Mouse (Mus musculus): ENCODE results near the gene Plxnb1.
A peak's percentile ranks its signal among the peaks of the same experiment; 100 is the strongest.

Plxnb1 gene

DNA sequence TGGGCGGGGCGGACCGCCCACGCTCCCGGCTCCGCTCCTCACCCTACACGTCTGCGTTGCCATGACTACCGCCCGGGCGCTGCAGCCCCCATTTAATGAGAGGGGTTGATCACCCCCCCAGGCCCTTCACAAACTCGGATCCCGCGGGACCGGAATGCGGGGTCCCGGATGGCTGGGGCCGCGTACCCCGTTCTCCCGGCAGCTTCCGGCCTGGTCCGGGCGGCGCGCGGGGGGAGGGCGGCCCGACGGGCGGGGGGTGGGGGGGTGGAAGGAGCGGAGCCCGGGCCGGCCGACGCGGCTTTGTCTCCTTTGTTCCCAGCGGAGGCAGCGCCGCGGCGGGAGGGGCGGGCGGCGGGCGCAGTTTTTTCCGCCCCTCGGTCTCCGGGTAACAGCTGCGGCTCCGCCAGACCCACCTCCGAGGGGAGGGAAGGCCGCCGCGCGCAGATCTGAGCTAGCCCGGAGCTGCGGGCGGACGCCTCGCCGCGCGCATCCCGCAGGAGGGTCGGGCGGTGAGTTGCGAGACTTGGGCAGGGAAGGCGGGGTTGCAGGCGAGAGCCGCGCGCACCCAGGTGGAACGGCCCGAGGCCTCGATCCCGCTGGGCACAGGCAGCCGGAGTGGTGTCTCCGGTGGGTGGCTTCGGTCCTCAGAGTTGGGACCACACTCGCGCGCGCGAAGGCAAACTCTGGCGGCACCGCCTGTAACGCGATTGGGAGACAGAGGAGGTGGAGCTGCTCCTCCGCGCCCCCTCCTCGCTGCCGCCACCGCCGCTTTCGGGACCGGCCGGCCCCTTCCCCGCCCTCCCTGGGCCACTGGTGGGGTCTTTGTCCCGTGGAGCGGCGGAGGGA, at the start of gene Plxnb1:
Gene Plxnb1 (plus strand): TSS at position 253 of the 846 bp plus-strand sequence.
- peak in 1 of 2 experiments; percentile 18 for DNase-seq (ENCODE audit: low spot score in 2 of 2)

DNA sequence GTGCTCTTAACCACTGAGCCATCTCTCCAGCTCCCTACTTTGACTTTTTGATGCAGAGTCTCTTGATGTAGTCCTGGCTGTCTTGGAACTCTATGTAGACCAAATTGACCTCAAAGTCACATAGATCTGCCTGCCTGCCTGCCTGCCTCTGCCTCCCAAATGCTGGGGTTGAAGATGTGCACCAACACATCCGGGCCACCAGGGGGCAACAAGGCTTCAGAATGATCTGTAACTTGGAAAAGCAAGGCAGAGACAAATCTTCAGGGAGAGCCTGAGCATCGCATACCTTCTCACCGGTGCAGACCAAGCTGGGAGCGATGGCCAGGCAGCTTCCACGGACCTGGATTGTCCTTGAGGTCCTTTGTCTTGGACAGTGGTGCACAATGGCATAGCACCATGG, 48.9 kb upstream of the Plxnb1 start:
- DNase-seq (ENCODE audit: low spot score in 2 of 2) = peak; percentile 50 to 68

DNA sequence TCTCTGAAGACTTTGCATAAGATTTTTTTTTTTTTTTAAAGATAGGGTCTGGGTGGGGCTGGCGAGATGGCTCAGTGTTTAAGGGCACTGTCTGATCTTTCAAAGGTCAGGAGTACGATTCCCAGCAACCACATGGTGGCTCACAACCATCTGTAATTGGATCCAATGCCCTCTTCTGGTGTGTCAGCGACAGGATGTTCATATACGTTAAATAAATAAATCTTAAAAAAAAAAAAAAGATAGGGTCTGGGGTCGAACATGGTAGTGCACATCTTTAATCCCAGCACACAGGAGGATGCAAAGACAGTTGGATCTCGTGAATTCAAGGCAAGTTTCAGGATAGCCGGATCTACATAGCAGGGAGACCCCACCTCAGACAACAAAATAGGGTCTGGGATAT, 45.9 kb upstream of the Plxnb1 start:
- DNase-seq (ENCODE audit: low spot score in 2 of 2) = no peak

DNA sequence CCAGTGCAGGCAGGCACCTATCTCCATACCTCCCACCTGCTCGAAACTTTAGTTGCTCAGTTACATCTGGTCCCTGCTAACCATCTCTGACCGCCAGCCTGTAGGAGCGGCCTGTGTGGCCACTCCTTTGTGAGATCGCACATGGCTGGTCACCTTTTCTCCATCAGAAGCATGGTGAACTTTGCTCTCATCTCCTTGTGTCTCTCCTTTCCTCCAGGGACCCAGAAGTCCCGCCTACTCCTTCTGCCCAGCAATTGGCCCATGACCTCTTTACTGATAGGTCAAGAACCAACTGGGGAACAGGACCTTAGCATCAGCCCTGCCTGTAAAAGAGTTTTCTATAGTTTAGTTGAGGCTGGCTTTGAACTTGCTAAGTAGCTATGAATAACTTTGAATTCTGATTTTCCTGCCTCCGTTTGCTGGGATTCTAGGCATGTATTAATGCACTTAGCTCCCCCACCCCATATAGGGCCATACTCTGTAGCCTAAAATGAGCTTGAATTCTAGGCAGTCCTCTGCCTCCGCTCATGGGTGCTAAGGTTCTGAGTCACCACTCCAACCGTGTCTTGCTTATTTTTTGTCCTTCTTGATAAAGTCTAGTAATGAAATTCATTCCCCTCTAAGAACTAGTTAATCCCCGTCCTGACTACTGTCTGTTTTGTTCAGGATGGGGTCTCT, 45.1 kb upstream of the Plxnb1 start:
- no peak for DNase-seq (ENCODE audit: low spot score in 2 of 2)

- DNase-seq (ENCODE audit: low spot score in 2 of 2) = peak in 1 of 2 experiments; percentile 6
These were observed 44.6 kb upstream of the Plxnb1 start for GRCm38 (mm10) chr9:109050674-109050997.

- DNase-seq (ENCODE audit: low spot score in 2 of 2) = peak in 1 of 2 experiments; percentile 32
These were observed 44.1 kb upstream of the Plxnb1 start for GRCm38 (mm10) chr9:109051011-109051501.

- DNase-seq (ENCODE audit: low spot score in 2 of 2) = peak; percentile 10 to 25
These were observed 43.3 kb upstream of the Plxnb1 start for GRCm38 (mm10) chr9:109051651-109052489.

GRCm38 (mm10) chr9:109052490-109053260, 42.5 kb upstream of the Plxnb1 start:
- DNase-seq (ENCODE audit: low spot score in 2 of 2) = peak in 1 of 2 experiments; percentile 8

- no peak for DNase-seq (ENCODE audit: low spot score in 2 of 2)
These were observed 41.8 kb upstream of the Plxnb1 start for GRCm38 (mm10) chr9:109053366-109053765.

- no peak for DNase-seq (ENCODE audit: low spot score in 2 of 2)
These were observed 41.3 kb upstream of the Plxnb1 start for GRCm38 (mm10) chr9:109053851-109054250.

GRCm38 (mm10) chr9:109054712-109055111, 40.5 kb upstream of the Plxnb1 start:
- peak in 1 of 2 experiments; percentile 33 for DNase-seq (ENCODE audit: low spot score in 2 of 2)

GRCm38 (mm10) chr9:109055271-109056030, 39.7 kb upstream of the Plxnb1 start:
- DNase-seq (ENCODE audit: low spot score in 2 of 2) = no peak

DNA sequence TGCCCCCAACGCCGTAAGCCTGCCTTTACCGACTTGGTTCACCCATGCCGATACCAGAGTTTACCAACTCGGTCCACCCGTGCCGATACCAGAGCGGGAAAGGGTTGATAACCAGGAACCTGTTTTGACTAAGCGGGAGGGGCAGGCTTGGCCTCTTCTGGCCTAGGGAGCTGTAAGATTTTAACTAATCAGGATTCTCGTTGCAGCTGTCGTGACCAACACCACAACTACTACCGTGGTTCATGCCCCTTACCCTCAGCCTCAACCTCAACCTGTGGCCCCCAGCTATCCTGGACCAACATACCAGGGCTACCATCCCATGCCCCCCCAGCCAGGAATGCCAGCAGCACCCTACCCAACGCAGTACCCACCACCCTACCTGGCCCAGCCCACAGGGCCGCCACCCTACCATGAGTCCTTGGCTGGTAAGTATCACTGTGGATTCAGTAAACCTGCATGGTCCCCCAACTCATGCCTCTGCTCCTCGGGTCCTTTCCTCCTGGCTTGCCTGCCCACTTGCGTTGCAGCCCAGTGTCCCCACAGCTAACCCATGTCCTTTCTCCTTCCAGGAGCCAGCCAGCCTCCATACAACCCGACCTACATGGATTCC, 39.0 kb upstream of the Plxnb1 start:
- no peak for DNase-seq (ENCODE audit: low spot score in 2 of 2)

DNA sequence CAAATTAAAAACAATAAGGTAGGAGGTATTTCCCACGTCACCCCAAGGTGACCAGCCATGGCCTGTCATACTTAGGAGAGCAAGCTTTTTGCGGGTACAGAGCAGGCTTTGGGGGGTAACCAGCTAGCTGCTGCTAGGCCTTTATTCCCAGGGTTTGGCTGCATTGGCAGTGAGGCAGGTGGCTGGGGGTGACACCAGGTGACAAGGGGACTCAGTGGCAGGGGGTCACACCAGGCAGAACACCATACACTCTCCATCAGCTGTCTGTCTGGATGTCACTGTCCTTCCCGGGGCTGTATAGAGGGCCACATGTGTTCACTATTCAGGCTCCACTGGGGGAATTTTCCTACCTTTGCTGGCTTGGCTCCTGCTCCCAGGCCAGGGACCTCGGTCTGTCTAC, 38.3 kb upstream of the Plxnb1 start:
- DNase-seq (ENCODE audit: low spot score in 2 of 2) = no peak

- no peak for DNase-seq (ENCODE audit: low spot score in 2 of 2)
These were observed 37.6 kb upstream of the Plxnb1 start for GRCm38 (mm10) chr9:109057543-109057942.

DNA sequence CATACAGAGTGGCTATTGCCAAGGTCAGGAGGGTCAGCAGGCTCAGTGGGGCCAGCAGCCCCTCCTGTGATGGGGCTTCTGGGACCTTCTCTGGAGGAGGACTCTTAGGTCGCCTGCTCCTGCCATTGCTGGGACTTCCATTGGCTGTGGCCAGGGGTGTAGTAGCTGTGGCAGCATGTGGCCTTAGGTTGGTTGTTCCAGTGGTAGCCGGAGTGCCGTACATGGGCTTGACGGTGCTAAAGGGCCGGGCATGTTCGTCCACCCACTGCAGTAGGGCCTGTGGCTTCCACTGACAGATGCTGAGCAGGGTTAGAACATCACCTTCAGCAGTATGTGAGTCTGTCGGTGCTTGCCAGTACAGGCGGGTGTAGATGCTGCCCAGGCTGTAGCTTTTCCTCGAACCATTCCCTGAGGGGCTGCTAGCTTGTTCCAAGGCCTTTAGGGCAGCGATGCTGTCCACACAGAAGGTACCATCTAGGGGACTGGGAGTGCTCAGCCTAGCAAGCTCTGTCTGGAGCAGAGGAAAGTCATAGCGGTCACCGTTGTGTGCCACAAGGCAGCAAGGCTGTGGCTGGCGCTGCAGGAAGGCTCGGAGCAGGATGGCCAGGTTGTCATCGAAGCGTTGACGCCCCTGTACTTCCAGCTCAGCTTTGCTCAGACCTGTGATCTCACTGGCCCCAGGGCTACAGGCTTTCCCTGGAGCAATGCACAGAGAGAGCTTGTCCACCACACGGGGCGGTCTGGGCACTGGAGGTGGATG, 37.0 kb upstream of the Plxnb1 start:
- DNase-seq (ENCODE audit: low spot score in 2 of 2) = no peak

DNA sequence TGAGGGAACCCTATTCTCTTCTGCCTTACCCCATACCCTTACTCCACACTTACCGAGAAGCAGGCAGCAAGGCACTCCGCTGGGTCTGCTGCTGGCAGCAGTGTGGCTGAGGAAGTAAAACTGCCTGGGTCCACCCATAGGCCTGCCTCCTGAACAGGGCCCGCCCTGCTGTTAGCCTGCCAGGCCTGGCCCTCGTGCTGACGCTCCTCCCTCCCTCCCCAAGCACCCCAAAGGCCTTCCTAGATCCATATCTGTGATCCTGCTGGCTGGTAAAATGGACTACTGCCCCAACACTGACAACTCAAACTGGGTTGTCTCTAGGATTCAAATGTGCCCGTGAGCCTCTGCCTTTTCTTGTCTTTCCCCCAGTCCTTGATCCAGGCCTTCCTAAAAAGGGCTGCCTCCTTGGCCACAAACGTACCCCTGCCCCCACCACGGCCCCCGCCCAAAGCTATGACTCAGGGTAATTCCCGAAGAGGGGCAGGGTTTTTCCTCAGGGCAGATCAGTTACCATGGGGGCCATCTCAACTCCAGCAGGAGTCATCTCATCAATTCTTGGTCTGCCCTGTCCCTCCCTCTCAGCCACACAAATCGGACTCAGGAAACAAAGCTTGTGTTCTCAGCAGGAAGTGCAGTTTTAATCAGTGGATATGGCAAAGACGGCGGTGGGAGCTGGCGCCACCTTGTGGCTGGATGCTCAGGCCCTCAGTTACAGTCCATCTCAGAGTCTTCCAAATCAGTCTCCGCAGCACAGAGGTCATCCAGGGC, 35.9 kb upstream of the Plxnb1 start, which contains the start of gene Trex1:
Gene Trex1 (minus strand): TSS at position 599 of the 768 bp plus-strand sequence.
- peak; percentile 75 to 82 for DNase-seq (ENCODE audit: low spot score in 2 of 2)

- peak in 1 of 2 experiments; percentile 7 for DNase-seq (ENCODE audit: low spot score in 2 of 2)
These were observed 34.8 kb upstream of the Plxnb1 start for GRCm38 (mm10) chr9:109060184-109060897.
